Mouse (Mus musculus): ENCODE data around the gene Gucd1. TPM values are rescaled to one million over a fixed set of nuclear protein-coding genes. Genes with fewer than 3 reads are reported as not detected.

Gene Gucd1
- polyA plus RNA-seq, 1 experiment from 2014 or later = 46.9 TPM

DNA sequence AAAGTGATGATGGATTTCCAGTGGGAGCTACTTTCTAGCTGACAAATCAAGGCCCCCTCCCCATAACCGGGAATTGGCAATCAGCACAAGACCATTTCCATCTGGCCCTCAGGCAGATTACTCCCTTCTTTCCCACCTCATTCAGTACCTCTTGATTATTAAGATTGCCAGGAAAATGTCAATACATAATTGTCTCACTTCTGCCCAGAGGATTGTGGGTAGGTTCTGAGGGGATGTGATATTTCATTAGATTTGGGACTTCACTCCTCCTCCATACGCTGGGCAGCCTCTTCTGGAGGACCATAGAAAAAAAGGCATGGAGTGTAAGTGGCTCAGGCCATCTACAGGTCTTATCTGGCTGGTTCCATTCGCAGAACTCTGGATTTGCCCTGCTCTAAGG is 185.5 kb downstream of the Gucd1 start:
- Histone ChIP-seq H3K9me3 (ENCODE audit: control insufficient read depth, low read length) (no peaks in the 10 kb centered on the region), H3K4me3 (ENCODE audit: low read length) (no peak overlapping the region), H3K4me1 (ENCODE audit: control insufficient read depth, insufficient read depth, low read length) (no peaks in the 10 kb centered on the region), H3K4me2 (replicated peaks; ENCODE audit: low read depth, low read length) (no peak overlapping the region), H3K27me3 (ENCODE audit: control insufficient read depth, insufficient read depth, low read length) (no peaks in the 10 kb centered on the region), H3K36me3 (ENCODE audit: control insufficient read depth, insufficient read depth, low read length) (no peaks in the 10 kb centered on the region), H3K9ac (ENCODE audit: low read depth, low read length) (no peak overlapping the region), H3K27ac (ENCODE audit: low read depth, low read length) (no peak overlapping the region)
- ATAC-seq (ENCODE audit: low FRiP score, low TSS enrichment) = no peak
- WGBS = 80% methylated on average over 3 of the region's 3 CpGs

DNA sequence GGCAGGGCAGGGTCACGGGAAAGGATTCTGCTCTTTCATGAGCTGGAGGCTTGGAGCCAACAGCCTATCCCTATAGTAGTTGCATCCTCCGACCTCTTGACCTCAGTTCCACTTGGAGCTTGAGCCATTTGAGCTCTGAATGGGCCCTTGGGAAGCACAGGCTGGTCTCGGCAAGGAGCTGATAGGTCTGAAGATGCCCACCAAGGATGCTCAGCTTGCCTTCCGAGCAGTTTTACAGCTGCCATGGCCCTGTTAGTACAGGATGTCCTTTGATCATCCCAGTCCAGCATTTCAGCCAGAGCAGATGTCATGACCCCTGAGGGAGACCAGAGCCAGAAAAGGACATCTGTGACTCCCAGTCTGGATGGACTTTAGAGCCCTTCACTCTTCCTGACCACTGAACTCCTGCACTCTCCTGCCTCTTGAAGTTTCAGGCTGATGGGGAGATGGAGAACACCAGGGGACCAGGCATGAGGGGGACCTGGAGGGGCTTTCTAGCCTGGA is 189.5 kb downstream of the Gucd1 start:
- Histone ChIP-seq H3K9me3 (ENCODE audit: control insufficient read depth, low read length) (no peaks in the 10 kb centered on the region), H3K4me3 (ENCODE audit: low read length) (no peak overlapping the region), H3K4me2 (replicated peaks; ENCODE audit: low read depth, low read length) (no peak overlapping the region), H3K4me1 (ENCODE audit: control insufficient read depth, insufficient read depth, low read length) (peaks cover 3% of the 10 kb centered on the region; the same call in 1 of the 2 replicates), H3K36me3 (ENCODE audit: control insufficient read depth, insufficient read depth, low read length) (no peaks in the 10 kb centered on the region), H3K9ac (ENCODE audit: low read depth, low read length) (no peak overlapping the region), H3K27me3 (ENCODE audit: control insufficient read depth, insufficient read depth, low read length) (no peaks in the 10 kb centered on the region), H3K27ac (ENCODE audit: low read depth, low read length) (no peak overlapping the region)
- ATAC-seq (ENCODE audit: low FRiP score, low TSS enrichment) = no peak
- 35% methylated on average over 4 of the region's 4 CpGs for WGBS

DNA sequence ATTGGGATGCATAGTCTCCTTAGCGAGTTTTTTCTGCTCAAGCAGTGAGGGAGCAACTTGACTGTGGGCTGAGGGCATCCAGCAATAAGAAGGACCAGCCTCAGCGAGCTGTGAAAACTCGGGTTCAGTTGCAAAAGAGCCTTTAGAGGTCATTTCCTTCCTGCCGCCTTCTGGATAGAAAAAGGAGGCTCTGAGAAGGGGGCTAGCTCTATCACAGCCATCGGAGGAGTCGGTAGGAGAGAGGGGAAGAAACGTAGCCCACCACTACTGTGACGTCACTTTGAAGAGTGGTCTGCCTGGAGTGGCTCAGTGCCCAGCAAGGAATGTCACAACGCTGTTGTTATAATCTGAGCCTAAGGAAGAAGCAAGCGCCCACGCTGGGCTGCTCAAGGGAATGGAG is 190.7 kb downstream of the Gucd1 start:
- Histone ChIP-seq H3K4me3 (ENCODE audit: low read length) (no peak overlapping the region), H3K27me3 (ENCODE audit: control insufficient read depth, insufficient read depth, low read length) (no peaks in the 10 kb centered on the region), H3K4me1 (ENCODE audit: control insufficient read depth, insufficient read depth, low read length) (peaks cover 3% of the 10 kb centered on the region; the same call in 1 of the 2 replicates), H3K36me3 (ENCODE audit: control insufficient read depth, insufficient read depth, low read length) (no peaks in the 10 kb centered on the region), H3K4me2 (replicated peaks; ENCODE audit: low read depth, low read length) (no peak overlapping the region), H3K9me3 (ENCODE audit: control insufficient read depth, low read length) (no peaks in the 10 kb centered on the region), H3K9ac (ENCODE audit: low read depth, low read length) (no peak overlapping the region), H3K27ac (ENCODE audit: low read depth, low read length) (no peak overlapping the region)
- ATAC-seq (ENCODE audit: low FRiP score, low TSS enrichment) = no peak
- WGBS = 62% methylated on average over 11 of the region's 11 CpGs

DNA sequence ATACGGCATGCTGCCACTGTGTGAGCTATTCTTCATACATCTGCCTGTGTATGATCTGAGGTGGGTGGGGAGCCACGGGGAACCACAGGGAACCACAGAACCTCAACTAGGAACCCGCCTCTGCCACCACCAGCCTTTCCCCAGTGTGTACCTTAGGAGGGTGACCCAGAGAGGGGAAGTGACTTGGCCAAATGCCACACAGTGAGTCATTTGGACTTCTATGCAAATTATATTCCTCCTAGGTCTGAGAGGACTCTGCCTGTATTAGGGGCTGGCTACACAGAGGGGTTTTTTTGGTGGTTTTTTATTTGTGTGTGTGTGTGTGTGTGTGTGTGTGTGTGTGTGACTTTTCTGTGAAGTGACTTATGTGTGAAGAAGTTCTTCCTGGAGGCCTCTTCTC is 191.2 kb downstream of the Gucd1 start:
- no peaks in the 10 kb centered on the region for H3K36me3 ChIP-seq (ENCODE audit: control insufficient read depth, insufficient read depth, low read length)
- 73% methylated on average over 3 of the region's 3 CpGs for WGBS
- H3K4me3 ChIP-seq (ENCODE audit: low read length) = no peak overlapping the region
- H3K4me1 ChIP-seq (ENCODE audit: control insufficient read depth, insufficient read depth, low read length) = peaks cover 3% of the 10 kb centered on the region; the same call in 1 of the 2 replicates
- no peak overlapping the region for H3K27ac ChIP-seq (ENCODE audit: low read depth, low read length)
- H3K4me2 ChIP-seq (replicated peaks; ENCODE audit: low read depth, low read length) = no peak overlapping the region
- ATAC-seq (ENCODE audit: low FRiP score, low TSS enrichment) = no peak
- H3K27me3 ChIP-seq (ENCODE audit: control insufficient read depth, insufficient read depth, low read length) = no peaks in the 10 kb centered on the region
- no peaks in the 10 kb centered on the region for H3K9me3 ChIP-seq (ENCODE audit: control insufficient read depth, low read length)
- no peak overlapping the region for H3K9ac ChIP-seq (ENCODE audit: low read depth, low read length)

DNA sequence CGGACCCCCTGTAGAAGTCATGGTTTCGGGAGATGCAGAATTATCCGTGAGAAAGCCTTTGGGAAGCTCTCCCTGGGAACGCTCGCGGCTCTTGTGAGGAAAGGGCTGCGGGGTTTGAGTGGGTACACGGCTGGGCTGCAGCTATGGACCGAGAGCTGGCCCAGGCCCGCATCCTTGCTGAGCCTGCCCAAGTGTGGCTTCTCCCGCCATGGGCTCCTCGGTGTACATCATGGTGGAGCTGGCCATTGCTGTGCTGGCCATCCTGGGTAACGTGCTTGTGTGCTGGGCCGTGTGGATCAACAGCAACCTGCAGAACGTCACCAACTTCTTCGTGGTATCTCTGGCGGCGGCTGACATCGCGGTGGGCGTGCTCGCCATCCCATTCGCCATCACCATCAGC is 192.0 kb downstream of the Gucd1 start:
- H3K4me2 ChIP-seq (replicated peaks; ENCODE audit: low read depth, low read length) = no peak overlapping the region
- no peaks in the 10 kb centered on the region for H3K9me3 ChIP-seq (ENCODE audit: control insufficient read depth, low read length)
- H3K4me3 ChIP-seq (ENCODE audit: low read length) = no peak overlapping the region
- peaks cover 3% of the 10 kb centered on the region; the same call in 1 of the 2 replicates for H3K4me1 ChIP-seq (ENCODE audit: control insufficient read depth, insufficient read depth, low read length)
- H3K9ac ChIP-seq (ENCODE audit: low read depth, low read length) = no peak overlapping the region
- 98% methylated on average over 23 of the region's 23 CpGs for WGBS
- no peaks in the 10 kb centered on the region for H3K27me3 ChIP-seq (ENCODE audit: control insufficient read depth, insufficient read depth, low read length)
- no peak overlapping the region for H3K27ac ChIP-seq (ENCODE audit: low read depth, low read length)
- no peaks in the 10 kb centered on the region for H3K36me3 ChIP-seq (ENCODE audit: control insufficient read depth, insufficient read depth, low read length)
- ATAC-seq (ENCODE audit: low FRiP score, low TSS enrichment) = no peak

DNA sequence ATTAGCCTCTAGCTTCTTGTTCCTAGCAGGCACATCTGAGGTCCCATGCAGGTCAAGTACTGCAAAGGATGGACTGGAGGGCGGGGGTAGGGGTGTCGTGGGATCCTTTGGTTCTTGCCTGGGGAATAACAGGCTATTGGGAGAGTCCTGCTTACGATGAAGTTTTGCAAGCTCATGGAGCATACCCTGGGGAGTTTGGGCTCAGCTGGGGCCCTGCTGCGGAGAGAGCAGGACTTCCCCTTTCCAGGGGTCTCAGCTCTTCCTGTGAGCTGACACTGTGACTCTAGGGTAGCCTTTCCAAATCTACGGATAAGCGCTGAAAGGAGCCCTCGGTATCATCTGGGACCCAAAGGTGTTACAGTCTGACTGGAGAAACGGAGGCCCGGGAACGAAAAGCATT is 193.4 kb downstream of the Gucd1 start:
- 73% methylated on average over 10 of the region's 10 CpGs for whole genome bisulfite sequencing
- H3K27me3 ChIP-seq (ENCODE audit: control insufficient read depth, insufficient read depth, low read length) = 0 out of 2 replicates have a peak, but pooled peaks cover 2% of the 10 kb centered on the region
- ATAC-seq (ENCODE audit: low FRiP score, low TSS enrichment) = no peak
- no peaks in the 10 kb centered on the region for H3K36me3 ChIP-seq (ENCODE audit: control insufficient read depth, insufficient read depth, low read length)
- H3K4me1 ChIP-seq (ENCODE audit: control insufficient read depth, insufficient read depth, low read length) = peaks cover 3% of the 10 kb centered on the region; the same call in 1 of the 2 replicates
- H3K9me3 ChIP-seq (ENCODE audit: control insufficient read depth, low read length) = no peaks in the 10 kb centered on the region
- no peak overlapping the region for H3K27ac ChIP-seq (ENCODE audit: low read depth, low read length)
- H3K9ac ChIP-seq (ENCODE audit: low read depth, low read length) = no peak overlapping the region
- no peak overlapping the region for H3K4me2 ChIP-seq (replicated peaks; ENCODE audit: low read depth, low read length)
- no peak overlapping the region for H3K4me3 ChIP-seq (ENCODE audit: low read length)

DNA sequence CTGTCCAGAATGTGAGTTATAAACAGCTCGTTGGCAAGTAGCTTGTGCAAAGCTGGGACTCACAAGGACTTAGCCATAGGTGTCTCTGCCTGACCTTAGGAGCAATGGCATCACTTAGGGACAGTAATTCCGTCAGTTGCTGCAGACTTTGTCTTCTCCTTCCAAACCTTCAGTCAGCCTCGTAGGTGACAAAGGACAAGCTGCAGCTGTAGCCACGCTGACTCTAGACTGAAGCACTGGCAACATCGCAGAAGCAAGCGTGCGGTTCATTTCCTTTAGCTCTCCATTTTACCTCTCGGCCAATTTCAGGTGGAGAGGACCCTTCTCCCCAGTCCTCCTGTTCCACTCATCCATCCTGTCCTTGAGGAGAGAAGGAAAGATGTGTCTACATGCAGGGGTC is 193.8 kb downstream of the Gucd1 start:
- no peak overlapping the region for H3K4me2 ChIP-seq (replicated peaks; ENCODE audit: low read depth, low read length)
- H3K4me1 ChIP-seq (ENCODE audit: control insufficient read depth, insufficient read depth, low read length) = peaks cover 3% of the 10 kb centered on the region; the same call in 1 of the 2 replicates
- H3K27me3 ChIP-seq (ENCODE audit: control insufficient read depth, insufficient read depth, low read length) = 0 out of 2 replicates have a peak, but pooled peaks cover 2% of the 10 kb centered on the region
- no peaks in the 10 kb centered on the region for H3K36me3 ChIP-seq (ENCODE audit: control insufficient read depth, insufficient read depth, low read length)
- no peak overlapping the region for H3K4me3 ChIP-seq (ENCODE audit: low read length)
- no peaks in the 10 kb centered on the region for H3K9me3 ChIP-seq (ENCODE audit: control insufficient read depth, low read length)
- H3K27ac ChIP-seq (ENCODE audit: low read depth, low read length) = no peak overlapping the region
- no peak for ATAC-seq (ENCODE audit: low FRiP score, low TSS enrichment)
- no peak overlapping the region for H3K9ac ChIP-seq (ENCODE audit: low read depth, low read length)
- 88% methylated on average over 8 of the region's 8 CpGs for WGBS

DNA sequence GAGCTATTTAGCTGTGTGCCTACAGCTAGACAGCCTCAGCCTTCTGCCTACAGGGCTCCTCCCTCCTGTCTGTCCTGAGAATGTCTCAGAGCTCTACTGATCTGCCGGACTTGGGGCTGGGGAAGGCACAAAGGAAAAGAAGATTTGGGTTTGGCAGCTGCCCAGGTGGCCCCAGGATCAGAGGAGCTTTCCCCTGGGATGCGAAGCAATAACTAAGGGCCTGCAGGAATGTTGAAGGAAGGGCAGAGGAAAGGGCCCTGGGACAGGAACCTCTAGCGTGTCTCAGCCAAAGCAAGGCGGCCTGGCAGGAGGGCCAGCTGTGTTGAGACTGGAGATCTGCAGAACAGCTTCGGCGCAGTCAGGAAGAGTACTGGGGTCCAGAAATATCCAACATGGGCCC is 194.8 kb downstream of the Gucd1 start:
- Histone ChIP-seq H3K27ac (ENCODE audit: low read depth, low read length) (no peak overlapping the region), H3K4me2 (replicated peaks; ENCODE audit: low read depth, low read length) (no peak overlapping the region), H3K9me3 (ENCODE audit: control insufficient read depth, low read length) (no peaks in the 10 kb centered on the region), H3K36me3 (ENCODE audit: control insufficient read depth, insufficient read depth, low read length) (no peaks in the 10 kb centered on the region), H3K9ac (ENCODE audit: low read depth, low read length) (no peak overlapping the region), H3K4me1 (ENCODE audit: control insufficient read depth, insufficient read depth, low read length) (peaks cover 3% of the 10 kb centered on the region; the same call in 1 of the 2 replicates), H3K27me3 (ENCODE audit: control insufficient read depth, insufficient read depth, low read length) (peaks cover 9% of the 10 kb centered on the region), H3K4me3 (ENCODE audit: low read length) (no peak overlapping the region)
- 56% methylated on average over 6 of the region's 6 CpGs for WGBS
- no peak for ATAC-seq (ENCODE audit: low FRiP score, low TSS enrichment)

DNA sequence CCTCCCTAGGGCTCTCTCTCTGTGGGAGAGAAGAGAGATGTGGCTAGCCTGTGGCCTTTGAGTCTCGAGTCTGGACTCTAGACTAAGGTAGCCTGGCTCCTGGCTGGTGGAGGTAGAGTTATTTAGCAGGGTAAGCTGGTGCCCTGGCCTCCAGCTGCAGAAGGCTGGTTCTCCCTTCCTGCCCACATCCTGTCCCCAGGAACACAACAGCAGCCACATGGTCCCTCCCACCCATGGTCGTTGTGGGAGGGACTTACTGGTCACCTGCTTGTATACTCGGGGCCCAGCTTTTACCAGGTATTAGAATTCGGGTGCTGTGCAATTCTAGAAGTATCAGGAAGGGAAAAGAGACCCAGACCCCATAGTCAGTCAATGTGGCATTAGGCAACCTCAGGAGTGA is 197.5 kb downstream of the Gucd1 start:
- 0 out of 2 replicates have a peak, but pooled peaks cover 5% of the 10 kb centered on the region for H3K4me1 ChIP-seq (ENCODE audit: control insufficient read depth, insufficient read depth, low read length)
- H3K4me2 ChIP-seq (replicated peaks; ENCODE audit: low read depth, low read length) = no peak overlapping the region
- H3K9ac ChIP-seq (ENCODE audit: low read depth, low read length) = no peak overlapping the region
- H3K27me3 ChIP-seq (ENCODE audit: control insufficient read depth, insufficient read depth, low read length) = peaks cover 19% of the 10 kb centered on the region
- H3K9me3 ChIP-seq (ENCODE audit: control insufficient read depth, low read length) = no peaks in the 10 kb centered on the region
- WGBS = 43% methylated on average over 4 of the region's 4 CpGs
- no peaks in the 10 kb centered on the region for H3K36me3 ChIP-seq (ENCODE audit: control insufficient read depth, insufficient read depth, low read length)
- H3K27ac ChIP-seq (ENCODE audit: low read depth, low read length) = no peak overlapping the region
- ATAC-seq (ENCODE audit: low FRiP score, low TSS enrichment) = no peak
- no peak overlapping the region for H3K4me3 ChIP-seq (ENCODE audit: low read length)

Data from kidney, embryonic 14.5 days (tissue).